Mouse (Mus musculus): Measurements from ENCODE around the gene Ptf1a.

Ptf1a gene

DNA sequence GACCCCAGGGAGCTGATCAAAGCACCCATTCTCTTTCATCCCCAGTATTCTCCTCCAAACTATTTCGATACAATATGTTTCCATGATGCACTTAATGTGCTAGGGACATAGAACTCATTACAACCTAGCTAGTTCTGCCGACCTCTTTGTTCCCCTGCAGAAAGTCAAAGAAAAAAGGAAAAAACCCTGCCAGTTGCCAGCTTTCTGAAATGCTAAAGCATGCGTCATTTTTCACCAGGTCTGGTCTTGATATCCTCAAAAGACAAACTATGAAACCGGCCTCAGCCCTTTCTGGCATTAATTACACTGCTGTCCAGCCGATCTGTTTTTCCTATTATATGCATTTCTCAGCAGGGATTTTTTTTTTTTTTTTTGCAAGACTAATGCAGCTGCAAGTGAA, 9.8 kb downstream of the Ptf1a start:
- DNase-seq, result no peak

DNA sequence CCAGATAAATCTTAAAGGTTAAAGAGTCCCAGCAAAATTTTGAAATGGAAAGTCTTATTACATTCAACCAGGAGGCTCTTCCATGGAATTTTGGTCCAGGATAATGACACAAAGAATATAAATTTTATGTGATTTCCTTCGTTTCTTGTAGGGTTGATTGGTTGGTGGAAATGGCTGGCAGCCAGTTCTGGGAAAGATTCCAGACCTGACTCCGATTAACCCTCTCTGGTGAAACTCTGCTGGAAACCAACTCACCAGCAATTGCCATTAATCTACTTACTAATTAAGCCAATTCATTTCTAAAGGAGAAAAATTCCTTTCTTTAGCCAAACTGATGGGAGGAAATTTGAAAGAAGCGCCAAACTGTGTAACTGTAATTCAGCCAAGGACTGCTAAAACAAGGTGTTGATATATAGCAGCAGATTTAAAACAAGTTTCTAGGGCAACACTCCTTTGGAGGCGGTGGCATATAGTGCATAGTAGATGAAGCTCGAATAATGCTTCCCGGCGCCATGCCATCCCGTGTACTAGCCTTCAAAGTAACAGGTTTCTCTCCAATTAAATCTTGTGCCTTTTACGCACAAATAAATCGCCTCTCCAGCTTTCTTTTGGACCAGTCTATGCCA, 10.5 kb downstream of the Ptf1a start:
- DNase-seq, result no peak

GRCm38 (mm10) chr2:19458785-19459184, 13.3 kb downstream of the Ptf1a start:
- DNase-seq, result no peak

GRCm38 (mm10) chr2:19461940-19462339, 16.5 kb downstream of the Ptf1a start:
- DNase-seq, result no peak

- no peak for DNase-seq
Observed at GRCm38 (mm10) chr2:19490262-19490661, 44.8 kb downstream of the Ptf1a start.

Data from thymus, postnatal 4 days (tissue).